Mouse (Mus musculus): ENCODE data around the gene Cnot11. TPM values are rescaled to one million over a fixed set of nuclear protein-coding genes. Genes with fewer than 3 reads are reported as not detected.
"Not testable (repeated sequence)": the region's sequence is repeated elsewhere in the genome, so short reads cannot be mapped to it uniquely, and the experiment has no call there.

The Cnot11 gene
- polyA plus RNA-seq, 1 experiment from 2014 or later, result 12.9 TPM

DNA sequence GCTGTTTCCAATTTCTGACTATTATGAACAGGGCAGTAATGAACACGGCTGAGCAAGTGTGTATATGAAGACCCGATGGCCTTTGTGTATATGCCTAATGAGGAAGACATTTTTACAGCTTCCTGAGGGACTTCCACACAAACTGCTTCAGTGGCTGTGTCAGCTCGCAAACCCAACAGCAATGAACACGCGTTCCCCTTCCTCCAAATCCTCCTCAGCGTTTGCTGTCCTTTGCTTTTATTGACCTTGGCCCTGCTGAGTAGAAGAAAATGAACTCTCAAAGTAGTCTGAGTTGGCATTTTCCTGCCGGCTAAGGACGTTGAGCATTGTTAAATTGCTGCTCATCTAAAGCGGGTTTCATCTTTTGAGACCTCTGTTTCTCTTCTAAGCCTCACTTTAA lies 50.6 kb downstream of the Cnot11 start:
- H3K4me2 ChIP-seq (ENCODE audit: low read depth, low read length), result no peak overlapping the region
- ATAC-seq, result no peak
- H3K36me3 ChIP-seq (ENCODE audit: control insufficient read depth, insufficient read depth, low read length), result no peaks in the 10 kb centered on the region
- H3K9me3 ChIP-seq (ENCODE audit: control insufficient read depth, low read length), result no peaks in the 10 kb centered on the region
- H3K4me1 ChIP-seq (ENCODE audit: control insufficient read depth, insufficient read depth, low read length), result no peaks in the 10 kb centered on the region
- H3K27me3 ChIP-seq (replicated peaks; ENCODE audit: control insufficient read depth, insufficient read depth, low read length), result no peaks in the 10 kb centered on the region
- no peak overlapping the region for H3K4me3 ChIP-seq (ENCODE audit: low read length)
- WGBS, result 78% methylated on average over 9 of the region's 9 CpGs
- no peak overlapping the region for H3K9ac ChIP-seq (ENCODE audit: low read depth, low read length)
- no peak overlapping the region for H3K27ac ChIP-seq (ENCODE audit: low read length)

DNA sequence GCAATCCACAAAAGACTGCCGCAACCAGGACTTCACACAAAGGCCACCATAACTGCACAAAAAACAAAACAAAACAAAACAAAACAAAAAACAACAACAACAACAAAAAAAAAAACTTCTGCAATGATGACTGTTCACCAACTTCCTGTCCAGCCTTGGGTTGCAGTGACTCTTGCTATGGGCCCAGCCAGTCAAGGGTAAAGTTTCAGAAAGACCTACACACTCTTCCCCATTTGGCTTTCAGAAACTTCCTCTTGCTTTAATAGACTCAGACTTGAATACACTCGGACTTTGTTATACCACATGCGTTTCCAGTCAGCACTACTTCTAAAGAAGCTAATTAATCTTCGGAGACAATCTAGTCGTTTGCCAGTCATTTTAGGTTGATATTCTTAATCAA lies 55.4 kb downstream of the Cnot11 start:
- H3K4me2 ChIP-seq (ENCODE audit: low read depth, low read length), result no peak overlapping the region
- no peak overlapping the region for H3K27ac ChIP-seq (ENCODE audit: low read length)
- no peak overlapping the region for H3K9ac ChIP-seq (ENCODE audit: low read depth, low read length)
- no peaks in the 10 kb centered on the region for H3K27me3 ChIP-seq (replicated peaks; ENCODE audit: control insufficient read depth, insufficient read depth, low read length)
- H3K36me3 ChIP-seq (ENCODE audit: control insufficient read depth, insufficient read depth, low read length), result no peaks in the 10 kb centered on the region
- H3K4me3 ChIP-seq (ENCODE audit: low read length), result no peak overlapping the region
- peaks cover 5% of the 10 kb centered on the region; the same call in 1 of the 2 replicates for H3K4me1 ChIP-seq (ENCODE audit: control insufficient read depth, insufficient read depth, low read length)
- ATAC-seq, result no peak
- no peaks in the 10 kb centered on the region for H3K9me3 ChIP-seq (ENCODE audit: control insufficient read depth, low read length)
- 81% methylated on average over 5 of the region's 5 CpGs for WGBS

DNA sequence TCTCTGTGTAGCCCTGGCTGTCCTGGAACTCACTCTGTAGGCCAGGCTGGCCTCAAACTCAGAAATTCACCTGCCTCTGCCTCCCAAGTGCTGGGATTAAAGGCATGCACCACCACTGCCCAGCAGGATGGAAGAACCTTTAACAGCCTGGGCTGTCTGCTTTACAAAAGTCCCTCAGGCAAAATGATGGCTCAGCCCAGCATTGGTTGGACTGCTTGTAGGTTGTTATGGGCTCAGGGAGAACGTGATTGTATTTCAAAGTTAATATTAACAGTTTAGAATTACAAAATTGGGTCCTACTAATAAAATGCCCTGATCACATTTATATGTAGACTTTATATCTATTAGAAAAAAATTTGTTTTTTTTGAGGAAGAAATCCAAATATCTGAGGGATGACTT lies 56.8 kb downstream of the Cnot11 start:
- not testable (repeated sequence) for H3K4me2 ChIP-seq (ENCODE audit: low read depth, low read length); H3K4me1 ChIP-seq (ENCODE audit: control insufficient read depth, insufficient read depth, low read length); H3K27me3 ChIP-seq (replicated peaks; ENCODE audit: control insufficient read depth, insufficient read depth, low read length); H3K9ac ChIP-seq (ENCODE audit: low read depth, low read length); H3K4me3 ChIP-seq (ENCODE audit: low read length); H3K27ac ChIP-seq (ENCODE audit: low read length); H3K36me3 ChIP-seq (ENCODE audit: control insufficient read depth, insufficient read depth, low read length); H3K9me3 ChIP-seq (ENCODE audit: control insufficient read depth, low read length)
- peak; percentile 24; the same call in 1 of the 2 replicates for ATAC-seq
- WGBS, result 30% methylated on average over 1 of the region's 1 CpGs

DNA sequence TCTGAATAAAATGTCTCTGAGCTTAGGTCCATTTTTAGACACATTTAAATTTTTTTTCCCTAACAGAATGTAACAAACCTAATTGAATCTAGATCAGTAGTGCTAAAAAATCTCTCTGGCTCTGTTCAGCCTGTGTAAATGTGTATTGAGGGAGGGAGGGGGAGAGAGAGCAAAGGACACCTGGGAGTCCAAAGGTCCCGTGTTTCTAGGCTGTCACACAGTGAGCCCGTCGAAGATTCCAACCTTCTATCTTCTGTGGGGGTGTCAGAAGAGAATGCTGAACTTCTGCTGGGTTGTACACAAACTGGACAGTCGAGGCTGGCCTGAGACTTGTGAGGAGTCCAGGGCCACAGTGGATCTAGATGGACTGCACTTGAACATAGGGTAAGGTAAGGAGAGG lies 57.3 kb downstream of the Cnot11 start:
- Histone ChIP-seq H3K27me3 (replicated peaks; ENCODE audit: control insufficient read depth, insufficient read depth, low read length) (no peaks in the 10 kb centered on the region), H3K4me2 (ENCODE audit: low read depth, low read length) (no peak overlapping the region), H3K36me3 (ENCODE audit: control insufficient read depth, insufficient read depth, low read length) (no peaks in the 10 kb centered on the region), H3K9ac (ENCODE audit: low read depth, low read length) (no peak overlapping the region), H3K4me3 (ENCODE audit: low read length) (no peak overlapping the region), H3K27ac (ENCODE audit: low read length) (no peak overlapping the region; the same call in 1 of the 2 replicates), H3K9me3 (ENCODE audit: control insufficient read depth, low read length) (no peaks in the 10 kb centered on the region), H3K4me1 (ENCODE audit: control insufficient read depth, insufficient read depth, low read length) (peaks cover 5% of the 10 kb centered on the region; the same call in 1 of the 2 replicates)
- 52% methylated on average over 4 of the region's 4 CpGs for WGBS
- ATAC-seq, result peak; percentile 76

DNA sequence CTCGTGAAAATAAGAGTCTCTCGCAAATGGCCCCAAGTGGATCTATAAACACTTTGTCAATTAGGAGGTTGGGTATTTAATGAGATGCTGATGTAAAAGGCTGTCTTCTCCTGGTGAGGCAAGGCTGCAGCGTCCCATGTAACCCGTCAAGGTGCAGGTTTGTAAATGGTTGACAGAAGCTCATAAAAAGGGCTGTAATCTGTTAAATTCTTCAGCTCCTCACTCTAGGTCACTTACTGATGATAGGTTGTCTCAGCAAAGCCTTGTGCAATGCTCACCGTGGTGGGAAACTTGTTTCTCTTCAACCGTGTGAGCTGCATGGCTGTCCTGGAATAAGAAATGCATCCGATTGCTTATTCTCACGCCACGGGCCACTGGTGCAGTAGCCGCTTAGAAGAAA lies 59.0 kb downstream of the Cnot11 start:
- Histone ChIP-seq H3K9me3 (ENCODE audit: control insufficient read depth, low read length) (no peaks in the 10 kb centered on the region), H3K4me2 (ENCODE audit: low read depth, low read length) (no peak overlapping the region), H3K27me3 (replicated peaks; ENCODE audit: control insufficient read depth, insufficient read depth, low read length) (no peaks in the 10 kb centered on the region), H3K4me1 (ENCODE audit: control insufficient read depth, insufficient read depth, low read length) (peaks cover 5% of the 10 kb centered on the region; the same call in 1 of the 2 replicates), H3K4me3 (ENCODE audit: low read length) (no peak overlapping the region), H3K36me3 (ENCODE audit: control insufficient read depth, insufficient read depth, low read length) (no peaks in the 10 kb centered on the region), H3K27ac (ENCODE audit: low read length) (peak overlapping the region; percentile 26; the same call in 1 of the 2 replicates), H3K9ac (ENCODE audit: low read depth, low read length) (no peak overlapping the region)
- peak; percentile 79 for ATAC-seq
- WGBS, result 56% methylated on average over 10 of the region's 10 CpGs

Other genes starting within 250 kb of the Cnot11 start
- 426 and 432 TPM in 2 replicates for gene Rpl31, start 167.2 kb upstream of the Cnot11 start, polyA plus RNA-seq (2015; fragmentation: Nextera tagmentation; extraction: Ambion mirVana)
- 7.3 and 7.4 TPM in 2 replicates for gene Tbc1d8, start 56.2 kb upstream of the Cnot11 start, polyA plus RNA-seq (2015; fragmentation: Nextera tagmentation; extraction: Ambion mirVana)
- gene Rnf149, start 42.4 kb downstream of the Cnot11 start, polyA plus RNA-seq (2015; fragmentation: Nextera tagmentation; extraction: Ambion mirVana), result 13.5 and 26.3 TPM in 2 replicates
- gene Creg2, start 116.5 kb downstream of the Cnot11 start, polyA plus RNA-seq (2015; fragmentation: Nextera tagmentation; extraction: Ambion mirVana), result 0.18 and 0.22 TPM in 2 replicates
- 0.18 TPM in 1 of 2 replicates, not detected in the other for gene Rfx8, start 186.0 kb downstream of the Cnot11 start, polyA plus RNA-seq (2015; fragmentation: Nextera tagmentation; extraction: Ambion mirVana)

All from intestine, embryonic 16.5 days (tissue).